Mouse (Mus musculus) heart, embryonic 13.5 days (tissue): ENCODE measurements around the gene Tmem127. TPM values are rescaled to one million over a fixed set of nuclear protein-coding genes. Genes with fewer than 3 reads are reported as not detected.
"Not testable (repeated sequence)": the region's sequence is repeated elsewhere in the genome, so short reads cannot be mapped to it uniquely, and the experiment has no call there.

ENCODE experiments used
- ATAC-seq: fragments of 200-750 bp; cut with Nextera tagmentation; 2 replicates; pipeline ENCODE4 v1.8.0; 2017; ENCODE audit warnings: moderate TSS enrichment; ENCODE audit not compliant: insufficient number of reproducible peaks, low FRiP score, low TSS enrichment; ENCODE audit errors: extremely low read depth
- H3K27ac ChIP-seq: fragments of 300-500 bp; sonication (generic); replicated peaks from 2 replicates; pipeline ENCODE4 v1.5.1; 2015; ENCODE audit warnings: moderate library complexity, mild to moderate bottlenecking, inconsistent platforms
- H3K27me3 ChIP-seq: fragments of 300-500 bp; sonication (generic); replicated peaks from 2 replicates; pipeline ENCODE4 v1.6.1; 2015; ENCODE audit warnings: mild to moderate bottlenecking, inconsistent platforms
- H3K36me3 ChIP-seq: fragments of 300-500 bp; sonication (generic); 2 replicates; pipeline ENCODE4 v1.6.1; 2015; ENCODE audit warnings: mild to moderate bottlenecking, inconsistent platforms
- H3K4me1 ChIP-seq: fragments of 300-500 bp; sonication (generic); 2 replicates; pipeline ENCODE4 v1.6.1; 2015; ENCODE audit warnings: inconsistent platforms
- H3K4me2 ChIP-seq: fragments of 300-500 bp; sonication (generic); 2 replicates; pipeline ENCODE4 v1.6.1; 2015; ENCODE audit warnings: inconsistent platforms, mild to moderate bottlenecking, moderate library complexity
- H3K4me3 ChIP-seq: fragments of 300-500 bp; sonication (generic); 2 replicates; pipeline ENCODE4 v1.5.1; 2015; ENCODE audit warnings: moderate library complexity, mild to moderate bottlenecking, inconsistent platforms
- H3K9ac ChIP-seq: fragments of 300-500 bp; sonication (generic); 2 replicates; pipeline ENCODE4 v1.6.1; 2015; ENCODE audit warnings: inconsistent platforms, mild to moderate bottlenecking, moderate library complexity
- H3K9me3 ChIP-seq: fragments of 300-500 bp; sonication (generic); 2 replicates; pipeline ENCODE4 v1.6.1; 2016; ENCODE audit warnings: inconsistent platforms
- WGBS: fragments of 180-500 bp; shearing (Covaris S2); methylation state at CpG from one replicate; pipeline ENCODE4 v1.1.7; 2015; ENCODE audit warnings: mixed read lengths; 5-methylcytosine and 5-hydroxymethylcytosine counted together
- polyA plus RNA-seq: library from polyadenylated mRNA; unstranded; fragments of >200 nt; fragmentation: Nextera tagmentation; extraction: Ambion mirVana; gene quantifications from 2 replicates; pipeline ENCODE4 v1.2.1, GENCODE M21; 2015

The Tmem127 gene
- polyA plus RNA-seq, 1 experiment from 2014 or later = 19.7 TPM

GRCm38 (mm10) chr2:127269491-127270299, 22.0 kb downstream of the Tmem127 start, which contains the start of gene Stard7:
Gene Stard7 (plus strand): TSS chr2:127270218.
- Histone ChIP-seq H3K9me3 (no peaks in the 10 kb centered on the region), H3K4me2 (peak within 1 kb of the TSS; percentile 86), H3K9ac (peak within 1 kb of the TSS; percentile 98), H3K27me3 (no peaks in the 10 kb centered on the region), H3K36me3 (peaks cover 10% of the 10 kb centered on the region), H3K27ac (peak within 1 kb of the TSS; percentile 100), H3K4me1 (peaks cover 32% of the 10 kb centered on the region), H3K4me3 (peak within 1 kb of the TSS; percentile 100)
- under 1% methylated on average over 49 of the region's 49 CpGs for WGBS
- peak; percentile 98 for ATAC-seq

GRCm38 (mm10) chr2:127270300-127271041, 22.8 kb downstream of the Tmem127 start:
- Histone ChIP-seq H3K9ac (peak overlapping the region; percentile 98), H3K4me2 (peak overlapping the region; percentile 86), H3K27me3 (no peaks in the 10 kb centered on the region), H3K9me3 (no peaks in the 10 kb centered on the region), H3K27ac (peak overlapping the region; percentile 100), H3K4me1 (peaks cover 40% of the 10 kb centered on the region), H3K4me3 (peak overlapping the region; percentile 100), H3K36me3 (peaks cover 10% of the 10 kb centered on the region)
- under 1% methylated on average over 75 of the region's 75 CpGs for WGBS
- ATAC-seq = peak; percentile 91

- peaks cover 46% of the 10 kb centered on the region for H3K4me1 ChIP-seq
- WGBS = 11% methylated on average over 8 of the region's 8 CpGs
- peaks cover 10% of the 10 kb centered on the region for H3K36me3 ChIP-seq
- peak overlapping the region; percentile 100 for H3K27ac ChIP-seq
- H3K9me3 ChIP-seq = no peaks in the 10 kb centered on the region
- H3K4me2 ChIP-seq = peak overlapping the region; percentile 86
- no peaks in the 10 kb centered on the region for H3K27me3 ChIP-seq
- ATAC-seq = no peak
- H3K9ac ChIP-seq = peak overlapping the region; percentile 98
- peak overlapping the region; percentile 100 for H3K4me3 ChIP-seq
Measured at GRCm38 (mm10) chr2:127271042-127271515, 23.4 kb downstream of the Tmem127 start.

- Histone ChIP-seq H3K36me3 (peaks cover 10% of the 10 kb centered on the region), H3K4me1 (peaks cover 50% of the 10 kb centered on the region), H3K4me2 (peak overlapping the region; percentile 86), H3K4me3 (peak overlapping the region; percentile 100; the same call in 1 of the 2 replicates)
- H3K27ac ChIP-seq, H3K9ac ChIP-seq, H3K9me3 ChIP-seq, ATAC-seq, H3K27me3 ChIP-seq: not testable (repeated sequence)
- WGBS = 88% methylated on average over 4 of the region's 4 CpGs
Measured at GRCm38 (mm10) chr2:127272049-127272448, 24.3 kb downstream of the Tmem127 start.

- H3K9me3 ChIP-seq = no peaks in the 10 kb centered on the region
- no peak overlapping the region for H3K4me3 ChIP-seq
- H3K27ac ChIP-seq = no peak overlapping the region
- ATAC-seq = no peak
- H3K27me3 ChIP-seq = no peaks in the 10 kb centered on the region
- peaks cover 10% of the 10 kb centered on the region for H3K36me3 ChIP-seq
- 0 out of 2 replicates have a peak overlapping the region, but pooled peaks have one; percentile 18 for H3K4me2 ChIP-seq
- peaks cover 50% of the 10 kb centered on the region for H3K4me1 ChIP-seq
- H3K9ac ChIP-seq = 0 out of 2 replicates have a peak overlapping the region, but pooled peaks have one; percentile 28
- 95% methylated on average over 3 of the region's 3 CpGs for WGBS
Measured at GRCm38 (mm10) chr2:127272806-127273205, 25.1 kb downstream of the Tmem127 start.

- Histone ChIP-seq H3K9ac (0 out of 2 replicates have a peak overlapping the region, but pooled peaks have one; percentile 44), H3K4me1 (peaks cover 45% of the 10 kb centered on the region), H3K4me3 (no peak overlapping the region), H3K36me3 (peaks cover 10% of the 10 kb centered on the region), H3K27me3 (no peaks in the 10 kb centered on the region), H3K4me2 (peak overlapping the region; percentile 18; the same call in 1 of the 2 replicates), H3K9me3 (no peaks in the 10 kb centered on the region), H3K27ac (0 out of 2 replicates have a peak overlapping the region, but pooled peaks have one; percentile 32)
- WGBS = 72% methylated on average over 2 of the region's 2 CpGs
- ATAC-seq = no peak
Measured at GRCm38 (mm10) chr2:127274590-127274989, 26.9 kb downstream of the Tmem127 start.

GRCm38 (mm10) chr2:127275551-127276320, 28.0 kb downstream of the Tmem127 start:
- 62% methylated on average over 5 of the region's 5 CpGs for WGBS
- Histone ChIP-seq H3K36me3 (peaks cover 10% of the 10 kb centered on the region), H3K27me3 (no peaks in the 10 kb centered on the region), H3K4me1 (peaks cover 45% of the 10 kb centered on the region), H3K9me3 (no peaks in the 10 kb centered on the region), H3K4me2 (no peak overlapping the region), H3K9ac (no peak overlapping the region), H3K27ac (no peak overlapping the region), H3K4me3 (no peak overlapping the region)
- ATAC-seq = no peak

GRCm38 (mm10) chr2:127278162-127278561, 30.5 kb downstream of the Tmem127 start:
- Histone ChIP-seq H3K27me3 (no peaks in the 10 kb centered on the region), H3K9me3 (no peaks in the 10 kb centered on the region), H3K4me2 (no peak overlapping the region), H3K4me1 (peaks cover 28% of the 10 kb centered on the region), H3K4me3 (no peak overlapping the region), H3K9ac (no peak overlapping the region), H3K27ac (no peak overlapping the region), H3K36me3 (peaks cover 3% of the 10 kb centered on the region)
- ATAC-seq = no peak

- H3K36me3 ChIP-seq = peaks cover 89% of the 10 kb centered on the region
- H3K4me2 ChIP-seq = no peak overlapping the region
- ATAC-seq = no peak
- no peaks in the 10 kb centered on the region for H3K27me3 ChIP-seq
- H3K9ac ChIP-seq = no peak overlapping the region
- no peaks in the 10 kb centered on the region for H3K9me3 ChIP-seq
- H3K27ac ChIP-seq = no peak overlapping the region
- H3K4me1 ChIP-seq = no peaks in the 10 kb centered on the region
- H3K4me3 ChIP-seq = no peak overlapping the region
- WGBS = 56% methylated on average over 4 of the region's 4 CpGs
Measured at GRCm38 (mm10) chr2:127292250-127292649, 44.5 kb downstream of the Tmem127 start.

GRCm38 (mm10) chr2:127297001-127297805, 49.5 kb downstream of the Tmem127 start:
- Histone ChIP-seq H3K4me1 (no peaks in the 10 kb centered on the region), H3K27ac (no peak overlapping the region), H3K27me3 (no peaks in the 10 kb centered on the region), H3K36me3 (peaks cover 99% of the 10 kb centered on the region), H3K4me2 (no peak overlapping the region), H3K9me3 (no peaks in the 10 kb centered on the region), H3K4me3 (no peak overlapping the region), H3K9ac (no peak overlapping the region)
- no peak for ATAC-seq
- 86% methylated on average over 7 of the region's 7 CpGs for WGBS
